Mouse (Mus musculus): ENCODE data around the gene Lpar6. TPM values are rescaled to one million over a fixed set of nuclear protein-coding genes. Genes with fewer than 3 reads are reported as not detected.
A peak's percentile ranks its signal among the peaks of the same experiment; 100 is the strongest.

Lpar6 gene
- polyA plus RNA-seq, 1 experiment from 2014 or later: 20.0 TPM

DNA sequence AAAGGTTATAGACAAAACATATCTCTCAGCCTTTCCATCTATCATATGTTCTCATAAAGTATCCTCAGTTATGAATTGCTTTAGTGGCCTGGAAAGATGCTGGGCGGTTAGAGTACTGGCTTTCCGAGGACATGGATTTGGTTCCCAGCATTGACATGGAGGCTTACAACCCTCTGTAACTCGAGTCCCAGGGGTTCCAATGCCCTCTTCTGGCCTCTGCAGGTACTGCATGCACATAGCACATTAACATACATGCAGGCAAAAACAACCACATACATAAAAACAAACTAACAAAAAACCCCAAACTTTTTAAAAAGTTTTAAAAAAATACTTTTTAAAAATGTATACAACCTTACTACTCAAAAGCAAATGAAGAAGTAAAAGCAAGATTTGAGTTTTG, 28.5 kb downstream of the Lpar6 start:
- no peak for DNase-seq (ENCODE audit: low spot score)
- Histone ChIP-seq H3K27me3 (ENCODE audit: low read depth, poor library complexity, severe bottlenecking) (no peaks in the 10 kb centered on the region), H3K4me1 (no peaks in the 10 kb centered on the region), H3K4me3 (no peak overlapping the region), H3K36me3 (peaks cover 17% of the 10 kb centered on the region), H3K9me3 (replicated peaks) (no peaks in the 10 kb centered on the region), H3K27ac (no peak overlapping the region)
- 86% methylated on average over 3 of the region's 3 CpGs for WGBS

DNA sequence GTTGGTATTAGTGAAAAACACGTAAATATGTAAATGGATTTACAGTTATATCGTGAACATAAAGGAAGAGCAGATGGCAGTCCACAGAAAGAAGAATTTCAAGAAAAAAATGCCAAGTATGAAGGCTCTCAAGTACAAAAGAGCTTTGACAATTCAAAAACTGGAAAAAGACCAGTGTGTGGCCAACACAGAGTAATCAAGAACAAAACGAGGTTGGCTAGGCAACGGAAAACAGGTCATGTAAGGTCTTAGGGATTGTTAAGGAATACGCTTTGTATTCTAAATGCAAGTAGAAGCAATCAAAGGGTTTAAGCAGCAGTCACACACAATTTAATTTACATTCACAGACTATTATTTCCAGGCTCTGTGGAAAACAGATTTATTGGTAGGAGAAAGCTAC, 34.1 kb downstream of the Lpar6 start:
- Histone ChIP-seq H3K4me3 (no peak overlapping the region), H3K36me3 (no peaks in the 10 kb centered on the region), H3K27me3 (ENCODE audit: low read depth, poor library complexity, severe bottlenecking) (no peaks in the 10 kb centered on the region), H3K9me3 (replicated peaks) (no peaks in the 10 kb centered on the region), H3K4me1 (0 out of 2 replicates have a peak, but pooled peaks cover 3% of the 10 kb centered on the region), H3K27ac (no peak overlapping the region)
- no peak for DNase-seq (ENCODE audit: low spot score)
- WGBS: 87% methylated on average over 5 of the region's 5 CpGs

DNA sequence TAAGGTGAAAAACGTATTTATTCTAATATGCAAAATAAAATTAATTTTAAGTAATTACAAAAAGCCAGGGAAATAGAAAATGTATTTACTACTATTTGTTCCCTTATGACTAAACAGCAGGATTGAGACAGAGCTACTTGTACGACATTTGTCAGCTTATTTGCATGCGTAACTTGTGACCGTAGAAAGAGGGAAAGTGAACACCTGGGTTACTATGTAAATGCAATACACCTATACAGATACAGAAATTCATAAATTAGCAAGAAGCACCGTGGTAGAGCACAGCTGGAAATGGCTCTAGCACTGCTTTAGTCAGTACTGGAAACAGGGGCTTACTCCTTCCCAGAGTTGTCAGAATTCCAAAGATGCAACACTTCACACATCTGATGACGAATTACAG, 41.4 kb downstream of the Lpar6 start:
- Histone ChIP-seq H3K4me3 (no peak overlapping the region), H3K27ac (no peak overlapping the region), H3K9me3 (replicated peaks) (no peaks in the 10 kb centered on the region), H3K36me3 (no peaks in the 10 kb centered on the region), H3K4me1 (no peaks in the 10 kb centered on the region), H3K27me3 (ENCODE audit: low read depth, poor library complexity, severe bottlenecking) (no peaks in the 10 kb centered on the region)
- DNase-seq (ENCODE audit: low spot score): no peak
- 82% methylated on average over 6 of the region's 6 CpGs for WGBS

DNA sequence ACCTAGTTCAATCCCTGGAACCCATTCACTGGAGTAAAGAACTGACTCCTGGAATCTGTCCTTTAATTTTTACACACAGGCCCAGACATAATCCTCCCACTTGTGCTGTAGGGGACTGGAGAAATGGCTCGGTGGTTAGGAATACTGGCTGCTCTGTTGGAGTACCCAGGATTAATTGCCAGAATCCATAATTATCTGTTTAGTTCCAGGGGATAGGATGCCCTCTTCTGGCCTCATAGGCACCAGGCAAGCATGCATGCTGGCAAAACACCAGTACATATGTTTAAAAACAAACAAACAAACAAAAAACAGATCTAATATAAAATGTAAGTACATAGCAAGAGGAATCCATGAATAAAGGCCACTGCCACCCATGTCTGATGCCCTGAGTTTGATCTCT, 43.3 kb downstream of the Lpar6 start:
- Histone ChIP-seq H3K27ac (no peak overlapping the region), H3K9me3 (replicated peaks) (no peaks in the 10 kb centered on the region), H3K4me1 (no peaks in the 10 kb centered on the region), H3K4me3 (no peak overlapping the region), H3K36me3 (0 out of 2 replicates have a peak, but pooled peaks cover 3% of the 10 kb centered on the region), H3K27me3 (ENCODE audit: low read depth, poor library complexity, severe bottlenecking) (no peaks in the 10 kb centered on the region)
- 23% methylated on average over 1 of the region's 1 CpGs for WGBS
- no peak for DNase-seq (ENCODE audit: low spot score)

DNA sequence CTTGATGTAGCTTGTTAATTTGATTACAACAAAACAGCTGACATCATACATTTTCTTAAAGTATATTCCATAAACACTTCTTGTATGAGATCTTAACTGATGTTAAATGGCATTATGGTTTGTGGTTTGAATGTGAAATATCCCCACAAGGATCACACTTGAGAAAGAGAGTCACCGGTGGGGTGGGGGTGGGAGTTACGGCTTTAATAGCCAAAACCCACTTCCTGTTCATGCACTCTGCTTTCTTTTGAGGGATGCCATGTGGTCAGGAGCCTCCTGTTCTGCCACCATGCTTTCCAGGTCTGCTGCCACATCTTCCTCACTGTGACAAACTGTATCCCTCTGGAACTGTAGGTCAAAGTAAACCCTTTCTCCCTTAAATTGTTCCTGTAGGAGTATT, 52.2 kb downstream of the Lpar6 start:
- H3K27ac ChIP-seq: no peak overlapping the region
- H3K4me3 ChIP-seq: no peak overlapping the region
- no peaks in the 10 kb centered on the region for H3K4me1 ChIP-seq
- no peak for DNase-seq (ENCODE audit: low spot score)
- no peaks in the 10 kb centered on the region for H3K9me3 ChIP-seq (replicated peaks)
- H3K27me3 ChIP-seq (ENCODE audit: low read depth, poor library complexity, severe bottlenecking): no peaks in the 10 kb centered on the region
- WGBS: 92% methylated on average over 2 of the region's 2 CpGs
- no peaks in the 10 kb centered on the region for H3K36me3 ChIP-seq

DNA sequence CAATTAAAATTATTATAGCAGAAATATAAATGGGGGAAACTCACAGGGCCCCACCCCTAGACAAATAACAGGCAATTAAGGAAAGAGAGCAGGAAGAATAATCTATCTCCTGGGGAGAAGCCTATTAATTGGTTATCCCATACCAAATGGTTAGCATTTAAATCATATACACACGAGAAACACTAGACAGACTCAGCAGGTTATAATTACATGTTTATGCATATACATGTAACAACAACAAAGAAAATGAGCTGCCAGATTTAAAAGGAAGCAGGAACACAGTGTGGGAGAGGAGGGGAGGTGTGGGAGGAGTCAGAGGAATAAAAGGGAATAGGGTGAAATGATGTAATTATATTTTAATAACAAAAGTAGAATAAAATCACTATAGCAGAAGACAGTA, 54.7 kb downstream of the Lpar6 start:
- no peaks in the 10 kb centered on the region for H3K36me3 ChIP-seq
- no peaks in the 10 kb centered on the region for H3K27me3 ChIP-seq (ENCODE audit: low read depth, poor library complexity, severe bottlenecking)
- H3K4me3 ChIP-seq: no peak overlapping the region
- WGBS: 67% methylated on average over 1 of the region's 1 CpGs
- no peaks in the 10 kb centered on the region for H3K4me1 ChIP-seq
- no peak for DNase-seq (ENCODE audit: low spot score)
- no peak overlapping the region for H3K27ac ChIP-seq
- H3K9me3 ChIP-seq (replicated peaks): no peaks in the 10 kb centered on the region

MicroRNA genes within 50 kb of the gene (microRNA counts, 519-probe panel; counts per million panel counts)
- 684 counts per million, percentile 72 among the panel's probes with 10 or more counts for microRNA mmu-miR-687

Small RNAs within 50 kb of the gene (microRNA-seq; reads per million reads assigned to microRNA genes)
- gene Mir687: not detected

Other genes starting within 250 kb of the Lpar6 start
- gene Cysltr2, start 188.8 kb upstream of the Lpar6 start, polyA plus RNA-seq (2016; fragmentation: Nextera tagmentation; extraction: Ambion mirVana): not detected in 2 replicates
- 202 and 208 TPM in 2 replicates for gene Rcbtb2, start 114.9 kb upstream of the Lpar6 start, polyA plus RNA-seq (2016; fragmentation: Nextera tagmentation; extraction: Ambion mirVana)
- gene Rb1, start 87.9 kb downstream of the Lpar6 start, polyA plus RNA-seq (2016; fragmentation: Nextera tagmentation; extraction: Ambion mirVana): 21.2 and 24.8 TPM in 2 replicates
- gene Itm2b, start 147.4 kb downstream of the Lpar6 start, polyA plus RNA-seq (2016; fragmentation: Nextera tagmentation; extraction: Ambion mirVana): 219 and 269 TPM in 2 replicates

Data from limb, embryonic 10.5 days (tissue).